Mouse (Mus musculus) skeletal muscle tissue, adult 2 months (tissue): ENCODE results near the gene Nfib.

Source experiments
- DNase-seq: peaks from one replicate; pipeline ENCODE4 v3.0.0-alpha.2; 2012; ENCODE audit warnings: low read depth, low spot score

The Nfib gene

DNA sequence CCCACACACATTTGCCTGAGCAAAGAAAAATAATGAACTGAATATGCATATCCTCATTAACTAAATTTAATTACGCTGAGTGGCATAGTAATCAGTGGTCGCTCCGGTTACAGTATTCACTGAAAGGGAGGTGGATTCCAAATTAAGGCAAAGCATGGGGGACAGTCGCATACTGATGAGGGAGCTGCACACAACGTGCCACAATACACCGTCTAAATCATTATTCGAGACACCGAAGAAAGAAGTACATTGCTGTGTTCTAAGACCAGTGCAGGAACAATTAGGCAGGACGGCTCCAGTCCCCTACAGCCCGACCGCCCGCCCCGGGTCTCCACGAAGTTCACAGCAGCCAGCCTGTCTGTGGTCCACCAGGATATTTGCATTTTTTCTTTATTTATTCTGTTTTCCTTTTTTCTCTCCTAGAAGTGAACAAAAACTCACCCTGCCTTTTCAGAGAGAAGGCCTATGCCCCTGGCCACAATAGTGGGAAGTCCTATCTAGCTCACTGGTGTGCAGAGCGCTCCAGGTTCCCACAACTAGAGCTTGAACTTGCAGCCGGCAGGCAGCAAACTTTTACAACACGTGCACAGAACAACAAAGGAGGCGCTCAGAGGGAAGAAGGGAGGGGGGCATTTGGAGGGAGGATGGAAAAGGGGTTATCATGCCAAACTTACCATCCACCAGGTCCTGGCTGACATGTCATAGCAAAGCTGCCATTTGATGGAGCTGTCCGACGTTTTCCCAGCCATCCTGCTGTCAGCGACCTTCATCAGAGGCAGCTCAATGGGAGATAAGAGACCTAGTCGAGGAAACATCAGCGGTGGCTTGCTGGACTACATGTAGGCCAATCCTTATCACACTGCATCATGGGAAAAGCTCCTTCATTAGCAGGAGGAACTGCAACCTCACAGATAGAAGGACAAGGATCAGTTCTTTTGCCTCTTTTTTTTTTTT lies at the start of gene Nfib:
Nfib (minus strand) TSS at position 910 of the 954 bp plus-strand sequence.
- DNase-seq = no peak

DNA sequence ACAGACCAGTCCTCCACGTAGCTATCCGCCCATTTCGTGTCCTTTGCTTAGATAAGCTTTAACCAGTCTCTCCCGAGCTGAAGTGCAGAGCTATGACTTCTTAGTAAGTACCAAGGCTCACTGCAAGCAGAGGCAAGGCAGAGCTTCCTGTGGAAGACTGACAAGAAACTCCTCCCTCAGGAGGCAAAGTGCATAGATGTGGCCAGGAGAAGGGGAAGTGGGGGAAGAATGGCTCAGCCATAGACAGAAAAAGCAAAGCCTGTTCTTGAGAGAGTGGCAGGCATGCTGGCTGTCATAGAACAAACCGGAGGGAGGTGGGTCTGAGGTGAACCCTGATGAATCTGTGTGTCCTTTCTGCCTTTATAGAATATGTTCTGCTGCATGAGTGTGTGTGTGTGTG lies 30.2 kb upstream of the Nfib start:
- DNase-seq = no peak

DNA sequence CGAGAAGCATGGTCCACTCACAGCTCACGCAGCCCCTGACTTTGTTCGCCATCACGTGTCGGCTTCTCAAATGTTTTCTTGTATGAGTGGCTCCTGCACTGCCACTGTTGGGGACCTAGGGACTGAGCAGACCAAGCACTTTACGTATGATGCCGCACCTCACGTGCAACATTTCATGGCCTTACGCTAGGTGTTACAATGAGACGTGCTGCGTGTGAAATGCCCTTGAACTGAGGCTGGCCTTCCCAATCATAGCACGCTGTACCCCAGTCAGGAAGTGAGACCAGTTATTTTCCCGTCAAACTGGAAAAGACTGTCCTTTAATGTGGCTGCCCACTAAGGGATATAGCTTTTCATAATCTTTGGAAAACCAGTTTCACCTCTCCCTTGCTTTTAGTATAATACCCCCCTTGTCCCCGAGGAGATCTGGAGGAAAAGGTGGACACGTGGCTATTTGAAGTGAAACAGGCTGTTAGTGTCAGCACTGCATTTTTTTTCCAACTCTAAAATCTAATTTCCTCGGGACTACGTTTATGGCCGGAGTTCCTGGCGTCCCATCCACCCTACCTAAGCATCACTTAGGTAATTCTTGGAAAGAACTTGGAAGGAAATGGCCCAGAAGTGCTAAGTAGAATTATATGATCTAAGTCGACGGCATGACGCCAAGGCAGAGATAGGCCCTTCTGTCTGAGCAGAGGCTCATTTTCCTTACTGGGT lies 29.4 kb upstream of the Nfib start:
- DNase-seq = no peak

DNA sequence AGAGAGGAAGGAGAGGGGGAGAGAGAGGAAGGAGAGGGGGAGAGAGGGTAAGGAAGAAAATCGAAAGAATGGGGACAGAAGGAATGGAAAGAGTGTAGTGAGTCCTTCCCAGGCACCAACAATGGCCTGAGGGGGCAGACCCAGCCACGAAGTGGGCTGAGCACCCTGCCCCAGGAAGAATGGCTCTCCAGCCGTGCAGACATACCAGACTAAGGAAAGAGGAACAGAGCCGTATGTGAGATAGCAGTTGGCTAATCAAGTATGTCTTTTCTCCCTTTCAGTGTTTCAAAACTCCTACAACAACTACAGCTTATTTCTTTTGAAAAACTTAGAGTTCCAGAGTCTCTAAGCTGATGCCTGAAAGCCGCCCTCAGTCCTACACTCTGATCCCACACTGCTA lies 28.8 kb upstream of the Nfib start:
- no peak for DNase-seq

DNA sequence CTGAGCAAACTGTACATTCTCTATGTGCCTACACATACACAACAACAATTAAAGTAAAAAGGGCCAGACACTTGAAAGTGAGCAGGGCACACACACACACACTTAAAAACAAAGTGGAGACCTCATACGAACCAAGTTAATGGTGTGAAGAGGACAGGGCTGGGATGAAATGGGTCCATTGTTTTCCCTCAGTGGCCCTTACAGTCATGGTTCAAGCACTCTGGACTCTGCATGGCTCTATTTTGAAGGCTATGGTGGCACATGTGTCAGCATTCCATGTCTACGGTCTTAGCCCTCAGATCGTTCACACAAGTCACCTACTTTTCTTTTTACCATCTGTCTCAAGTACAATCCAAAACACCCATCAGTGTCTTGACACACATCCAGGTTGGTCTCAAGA lies 28.1 kb upstream of the Nfib start:
- DNase-seq = no peak

DNA sequence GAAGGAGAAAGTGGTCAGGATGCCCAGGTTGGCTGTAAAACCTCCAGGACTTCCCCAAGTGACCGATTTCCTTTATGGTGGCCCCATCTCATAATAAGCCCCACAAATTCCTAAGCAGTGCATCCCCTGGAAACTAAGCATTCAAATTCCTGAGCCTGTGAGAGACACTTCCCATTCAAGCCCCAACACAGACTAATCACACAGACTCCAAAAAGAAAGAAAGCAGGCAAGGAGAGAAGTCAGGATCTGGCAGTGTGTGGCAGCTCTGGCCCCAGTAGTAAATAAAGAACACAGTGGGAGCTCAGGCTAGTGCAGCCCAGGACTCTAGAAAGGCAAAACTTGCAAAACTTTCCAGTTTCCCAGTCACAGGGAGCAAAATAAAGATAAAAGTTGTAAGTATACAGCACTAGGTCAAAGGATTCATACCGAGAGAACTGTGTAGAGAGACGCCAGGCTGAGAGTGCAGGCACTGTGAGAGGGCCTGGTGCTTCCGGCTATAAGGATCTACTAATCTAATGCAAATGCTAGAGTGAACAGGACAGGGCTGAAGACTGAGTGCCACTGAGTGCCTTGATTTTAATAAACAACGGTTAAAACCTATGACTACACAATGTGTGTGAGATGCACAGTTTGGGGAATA lies 24.8 kb upstream of the Nfib start:
- no peak for DNase-seq

DNA sequence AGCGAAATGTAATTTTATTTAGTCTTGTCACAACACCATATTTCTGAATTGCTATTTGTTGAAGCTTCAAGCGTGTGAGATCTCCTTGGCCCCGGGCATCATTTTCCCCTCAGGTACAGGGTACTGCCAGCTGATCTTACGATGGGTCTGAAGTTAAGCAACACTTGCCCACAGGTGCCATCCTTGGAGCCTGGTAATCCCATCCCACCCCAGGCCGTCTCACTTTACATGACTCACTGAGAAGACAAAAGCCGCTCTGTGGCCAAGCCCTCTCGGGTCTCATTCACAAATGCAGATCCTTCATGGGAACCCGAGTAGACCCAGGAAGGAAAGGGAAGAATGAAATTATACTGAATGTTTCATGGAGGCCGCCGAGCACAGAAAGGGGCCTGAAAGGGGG lies 18.5 kb upstream of the Nfib start:
- DNase-seq = no peak

DNA sequence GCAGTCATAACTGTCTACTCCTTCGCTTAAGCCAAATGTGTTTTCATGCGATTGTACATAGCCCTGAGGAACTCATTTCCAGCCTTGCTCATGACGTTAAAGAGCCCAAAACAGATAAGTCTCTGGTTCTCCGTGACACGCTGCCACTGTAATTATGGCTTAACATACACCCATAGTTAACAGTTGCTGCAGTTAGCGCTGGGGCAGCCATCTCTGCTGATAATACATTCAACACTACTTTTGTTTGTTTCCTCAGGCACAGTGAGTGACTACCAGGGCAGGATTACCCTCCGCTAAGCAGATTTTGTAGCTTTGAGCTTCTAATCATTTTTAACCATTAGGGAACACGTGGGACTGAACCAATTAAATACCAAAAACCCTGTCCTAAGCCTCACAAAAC lies 17.5 kb upstream of the Nfib start:
- DNase-seq = no peak

DNA sequence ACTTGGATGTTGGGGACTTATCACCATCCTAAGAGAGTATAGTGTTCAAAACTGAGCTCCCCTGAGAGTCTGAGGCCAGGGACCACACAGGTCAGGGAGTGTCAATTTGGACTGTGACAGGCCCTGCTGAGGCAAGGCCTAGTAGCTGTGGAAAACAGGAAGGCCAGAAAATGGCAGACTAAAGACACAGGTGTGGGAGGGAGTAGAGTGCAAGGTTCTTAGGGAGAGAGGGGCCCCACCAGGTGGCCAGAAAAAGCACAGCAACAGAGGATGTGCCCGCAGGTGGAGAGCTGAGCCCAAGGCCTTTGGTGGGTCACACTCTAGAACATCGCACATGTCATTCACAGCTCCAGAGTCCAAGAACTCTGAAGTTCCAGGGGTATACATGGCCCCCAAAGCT lies 10.3 kb upstream of the Nfib start:
- DNase-seq = no peak

DNA sequence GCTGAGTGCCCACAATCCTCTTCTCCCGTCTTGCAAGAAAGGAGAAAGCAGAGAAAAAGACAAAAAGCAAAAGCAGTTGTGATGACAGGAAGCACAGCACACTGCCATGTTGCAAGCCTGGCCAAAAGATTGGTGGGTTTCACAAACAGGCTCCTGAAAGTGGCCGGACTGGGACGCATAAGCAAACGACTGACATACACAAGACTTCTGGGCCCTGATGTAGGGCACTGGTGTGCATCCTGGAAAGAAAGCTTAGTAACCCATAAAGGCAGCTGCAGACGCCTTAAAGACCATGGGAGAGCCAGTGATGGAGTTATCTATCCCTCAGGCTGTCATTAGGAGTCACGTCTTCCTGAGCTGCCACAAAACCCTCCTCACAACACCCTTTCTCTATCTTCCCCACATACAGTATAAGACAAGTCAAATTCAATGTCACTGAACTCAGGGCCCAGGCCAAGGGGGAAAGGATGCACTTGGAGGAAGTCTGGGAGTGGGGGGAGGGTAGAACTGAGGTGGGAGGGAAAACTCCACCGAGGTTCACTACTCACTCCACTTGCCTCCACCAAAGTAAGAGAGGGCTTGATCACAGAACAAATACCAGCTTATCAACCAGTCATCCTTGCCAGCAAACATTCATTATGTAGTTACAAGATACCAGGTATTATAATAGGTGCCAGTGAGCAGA lies 6.2 kb upstream of the Nfib start:
- DNase-seq = no peak

DNA sequence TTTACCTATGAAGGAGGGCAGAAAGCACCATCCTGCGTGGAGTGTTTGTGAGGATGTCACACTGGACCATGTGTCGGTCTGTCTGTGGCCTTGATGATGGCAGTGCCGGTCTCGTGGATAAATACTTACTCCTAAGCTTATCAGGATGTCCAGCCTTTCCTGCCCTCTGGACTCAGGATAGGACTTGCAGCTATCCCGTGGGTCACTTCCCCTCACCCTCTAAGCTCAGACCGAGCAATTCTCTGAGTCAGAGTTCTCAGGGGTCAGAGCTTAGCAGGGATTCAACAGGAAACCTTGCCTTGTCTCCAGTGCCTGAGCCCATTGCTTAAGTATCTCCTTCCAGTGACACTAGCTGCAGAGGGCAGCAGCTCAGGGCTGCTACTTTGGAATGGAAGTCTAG lies 4.1 kb upstream of the Nfib start:
- no peak for DNase-seq

DNA sequence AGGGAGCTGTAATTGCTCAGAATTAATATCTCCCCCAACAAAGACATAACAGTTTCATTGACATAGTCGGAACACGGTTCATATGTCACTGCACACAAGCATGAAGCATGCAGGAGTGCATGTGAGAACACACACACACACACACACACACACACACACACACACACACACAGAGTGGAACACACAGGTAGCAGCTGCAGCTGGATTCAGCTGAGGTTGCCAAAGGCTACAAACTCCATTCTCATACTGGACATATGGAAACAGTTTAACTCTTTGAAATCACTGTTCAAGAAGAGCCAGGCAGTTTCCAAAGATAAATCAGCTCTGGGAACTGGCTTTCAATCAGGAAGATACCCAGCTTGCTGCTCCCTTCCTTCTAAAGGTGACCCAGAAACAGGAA lies 462 bp upstream of the Nfib start:
- no peak for DNase-seq

DNA sequence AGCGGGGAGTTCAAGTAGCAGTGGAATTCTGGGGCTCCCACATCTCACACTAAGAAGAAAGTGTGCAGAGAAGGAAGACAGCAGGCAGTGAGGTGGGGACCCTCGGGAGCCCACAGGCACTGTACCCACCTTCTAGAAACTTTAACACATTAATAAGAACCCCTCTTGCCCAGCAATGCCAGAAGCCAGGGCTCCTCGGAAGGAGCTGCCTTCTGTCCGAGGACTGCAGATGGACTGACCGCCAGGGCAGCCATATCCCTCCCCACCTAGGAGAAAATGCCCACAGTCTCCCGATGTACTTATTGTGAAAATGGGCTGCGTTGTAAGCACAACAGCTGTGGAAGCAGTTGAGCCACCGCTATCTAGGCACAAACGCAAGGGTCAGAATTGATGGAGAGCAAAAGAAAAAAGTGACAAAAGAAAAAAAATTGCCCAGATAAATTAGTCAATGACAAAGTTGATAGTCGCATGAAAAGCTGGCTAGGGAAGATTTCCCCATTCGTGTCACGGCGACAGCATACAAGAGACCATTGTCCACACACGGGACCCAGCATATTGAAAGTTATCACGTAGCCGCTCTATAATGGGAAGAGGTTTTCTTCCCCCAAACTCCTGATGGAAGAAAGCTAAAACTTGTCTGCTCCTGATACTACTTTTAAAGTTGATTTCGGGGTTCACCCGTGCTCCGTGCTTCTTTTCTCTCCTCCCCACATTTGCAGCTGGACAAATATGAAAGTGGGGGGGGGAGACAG lies 1.3 kb downstream of the Nfib start:
- DNase-seq = no peak

DNA sequence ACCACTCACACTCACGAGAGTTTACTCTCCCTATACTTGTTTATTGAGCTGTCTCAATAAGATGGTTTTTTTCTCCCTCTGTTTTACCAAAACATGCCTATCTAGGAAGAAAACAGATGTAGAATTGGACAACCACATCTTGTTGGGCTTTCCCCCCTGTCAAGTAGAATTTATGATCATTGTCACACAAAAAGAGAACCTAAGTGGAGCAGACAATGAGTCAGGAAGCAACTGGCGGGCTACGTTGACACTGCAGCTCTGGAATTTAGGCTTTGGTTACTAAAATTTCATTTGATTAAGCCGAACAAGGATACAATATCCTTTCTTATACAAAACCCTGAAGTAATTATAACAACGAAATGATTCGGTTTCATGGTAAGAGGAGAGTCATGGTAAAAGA lies 2.7 kb downstream of the Nfib start:
- no peak for DNase-seq

DNA sequence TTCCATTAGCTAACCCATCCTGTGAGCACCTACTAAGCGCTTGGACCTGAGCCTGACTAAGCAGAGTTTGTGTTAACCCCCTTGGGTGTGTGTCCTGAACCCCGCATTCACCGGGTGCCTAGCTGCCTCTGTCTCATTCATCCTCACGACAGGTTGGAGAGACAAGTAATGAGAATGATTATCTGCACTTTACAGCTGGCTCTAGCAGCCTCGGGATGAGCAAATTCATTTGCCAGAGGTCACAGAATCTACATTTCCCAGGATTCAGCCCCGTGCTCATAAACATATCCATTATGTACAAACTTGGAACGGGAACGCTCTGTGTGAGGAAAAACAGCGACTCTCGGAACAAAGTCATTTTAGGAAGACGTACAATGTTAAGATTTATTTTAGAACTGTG lies 6.0 kb downstream of the Nfib start:
- no peak for DNase-seq

DNA sequence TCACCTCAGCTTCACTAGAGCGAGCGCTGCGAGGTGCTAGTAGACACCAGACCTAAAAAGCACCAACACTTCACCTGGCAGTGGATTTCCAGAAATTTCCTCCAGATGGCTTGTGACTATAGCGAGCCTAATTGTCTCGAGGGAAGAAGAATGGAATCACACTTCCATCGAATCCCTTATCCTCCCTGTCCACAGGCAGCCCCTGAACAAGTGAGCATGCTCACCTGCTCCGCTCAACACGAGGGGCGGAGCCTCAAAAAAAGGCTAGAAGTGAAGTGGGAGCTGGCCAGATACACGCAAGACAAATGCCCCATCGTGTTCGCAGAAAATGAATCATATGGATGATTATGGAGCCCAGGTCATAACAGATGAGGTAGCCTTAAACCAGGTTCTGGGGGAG lies 6.9 kb downstream of the Nfib start:
- no peak for DNase-seq

DNA sequence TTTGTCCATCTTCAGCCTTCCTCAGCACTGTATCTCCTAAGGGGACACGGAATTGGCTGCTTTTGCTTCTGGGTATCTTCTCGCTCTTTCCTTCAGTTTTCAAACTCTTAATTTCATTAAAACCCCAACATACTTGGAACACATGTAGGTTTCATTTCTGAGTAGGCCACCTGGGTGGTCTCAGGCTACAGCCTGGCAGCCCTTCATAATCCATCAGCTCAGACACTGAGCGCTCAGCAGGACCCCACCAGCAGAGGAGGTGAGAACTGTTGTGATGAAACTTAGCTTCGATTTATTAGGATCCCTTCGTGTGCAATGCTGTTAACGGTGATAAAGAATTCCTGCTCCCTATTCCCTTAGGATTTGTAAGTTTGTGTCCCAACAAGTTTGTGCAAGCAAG lies 8.4 kb downstream of the Nfib start:
- no peak for DNase-seq

DNA sequence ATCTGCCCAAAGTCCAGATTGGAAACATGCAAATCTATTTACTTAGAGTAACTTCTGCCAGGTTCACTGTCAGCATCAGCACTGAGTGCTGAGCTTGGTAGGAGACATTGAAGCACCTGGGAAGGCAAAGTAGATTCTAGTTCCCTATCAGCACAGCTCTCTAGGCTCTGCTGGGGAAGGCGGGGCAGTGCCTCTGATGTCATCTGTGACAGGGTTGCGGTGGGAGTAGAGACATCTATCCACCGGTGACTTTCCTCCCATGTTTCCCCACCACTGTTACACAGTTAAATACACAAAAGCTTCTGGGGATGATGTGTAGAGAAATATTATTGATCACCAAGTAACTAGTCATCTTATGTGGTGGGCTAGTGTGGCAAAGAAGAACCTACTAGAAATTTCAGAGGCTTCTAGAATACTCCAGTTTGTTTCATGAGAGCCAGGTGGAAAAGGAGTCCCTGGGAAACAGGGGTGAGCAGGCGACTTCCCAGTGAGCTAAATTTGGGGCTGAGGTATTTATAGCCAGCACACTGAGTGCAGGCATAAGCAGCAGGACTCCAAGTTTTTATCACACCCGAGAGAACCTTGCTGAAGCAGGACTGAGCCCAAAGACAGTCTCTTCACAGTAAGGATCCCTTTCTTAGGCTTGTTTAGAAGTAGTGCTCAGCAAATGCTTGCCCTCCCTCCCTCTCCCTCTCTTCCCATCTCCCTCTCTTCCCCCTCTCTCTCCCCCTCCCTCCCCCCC lies 9.6 kb downstream of the Nfib start:
- peak; percentile 82 for DNase-seq

DNA sequence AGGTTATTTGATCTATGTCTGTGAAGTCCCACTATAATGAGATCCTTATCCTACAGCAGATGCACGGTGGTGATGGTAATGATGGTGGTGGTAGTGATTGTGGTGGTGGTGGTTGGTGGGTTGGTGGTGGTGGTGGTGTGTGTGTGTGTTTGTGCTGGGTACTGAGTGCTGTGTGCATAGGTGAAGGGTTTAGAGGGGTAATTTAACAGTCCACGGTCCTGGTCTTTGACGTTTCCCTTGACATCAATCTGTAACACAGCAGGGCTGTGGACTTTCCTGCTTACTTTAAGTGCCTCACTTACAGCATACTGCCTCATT lies 13.6 kb downstream of the Nfib start:
- DNase-seq = no peak

DNA sequence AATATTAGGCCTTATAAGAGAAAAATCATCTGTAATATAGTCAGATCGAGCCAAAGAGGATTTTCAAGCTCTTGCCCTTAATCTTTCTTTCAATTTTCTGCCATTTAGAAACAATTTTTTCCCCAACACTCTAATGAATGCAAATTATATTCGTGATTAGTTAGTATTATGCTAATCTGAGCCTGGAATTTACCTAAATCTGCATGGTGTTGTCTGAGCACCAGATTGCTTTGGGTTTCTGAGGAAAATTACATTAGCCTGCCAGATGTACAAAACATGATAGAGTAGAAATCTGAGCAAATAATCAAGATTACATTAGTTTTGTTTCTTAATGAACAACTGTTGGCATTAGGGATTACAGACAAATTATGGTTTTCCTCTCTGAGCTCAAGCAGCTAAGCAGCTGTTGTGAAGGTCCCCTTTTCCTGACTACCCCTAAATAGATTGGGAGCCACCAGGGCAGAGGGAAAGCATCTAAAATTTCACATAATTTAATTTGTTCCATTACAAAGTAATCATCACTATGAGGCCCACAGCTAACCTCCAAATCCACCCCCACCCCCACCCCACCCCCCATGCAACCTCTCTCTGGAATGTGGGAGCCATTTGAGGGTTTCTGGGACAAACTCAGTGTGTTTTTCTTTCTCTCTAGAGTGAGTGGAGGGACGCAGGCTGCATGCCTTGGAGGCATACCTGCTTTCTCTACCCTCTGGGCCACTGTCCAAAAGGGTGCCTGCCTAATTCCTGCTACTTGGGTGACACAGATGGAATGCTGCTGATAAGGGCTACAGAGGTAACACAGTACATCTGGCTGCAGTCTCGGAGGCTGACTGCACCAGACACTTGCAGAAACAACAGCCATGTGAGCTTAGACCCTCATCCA lies 14.2 kb downstream of the Nfib start:
- no peak for DNase-seq
